Mouse (Mus musculus) bone marrow macrophage, adult 2 months (primary cell): ENCODE data around the gene Slc35b3. TPM values are rescaled to one million over a fixed set of nuclear protein-coding genes. Genes with fewer than 3 reads are reported as not detected.

Source experiments
- H3K27ac ChIP-seq: 2 replicates; pipeline ENCODE4 v1.5.1; 2012; ENCODE audit warnings: low read depth, low read length; ENCODE audit not compliant: insufficient read depth
- H3K4me1 ChIP-seq: 2 replicates; pipeline ENCODE4 v1.6.1; 2012; ENCODE audit warnings: low read length; ENCODE audit not compliant: control insufficient read depth, insufficient read depth
- H3K4me3 ChIP-seq: 2 replicates; pipeline ENCODE4 v1.5.1; 2012; ENCODE audit warnings: mild to moderate bottlenecking, low read length, moderate library complexity; ENCODE audit not compliant: insufficient read depth
- CTCF ChIP-seq: IDR thresholded peaks from 2 replicates; pipeline ENCODE4 v1.5.1; 2012; ENCODE audit warnings: low read depth, mild to moderate bottlenecking, low read length, moderate library complexity
- POLR2A ChIP-seq: IDR thresholded peaks from 2 replicates; pipeline ENCODE4 v1.6.1; 2012; ENCODE audit warnings: mild to moderate bottlenecking, low read depth, low read length, borderline replicate concordance
- polyA plus RNA-seq: library from polyadenylated mRNA; stranded (reverse); fragments of >200 nt; gene quantifications from 2 replicates; pipeline ENCODE4 v1.2.4, GENCODE M21; 2012; ENCODE audit not compliant: missing spikeins, insufficient read depth, insufficient read length

The Slc35b3 gene
- polyA plus RNA-seq, 1 experiment, result 18.9 TPM

- Histone ChIP-seq H3K4me3 (no peak overlapping the region), H3K4me1 (peaks cover 11% of the 10 kb centered on the region), H3K27ac (no peak overlapping the region)
- TF ChIP-seq POLR2A (no peak), CTCF (no peak)
These were observed 18.9 kb downstream of the Slc35b3 start for GRCm38 (mm10) chr13:38941786-38942185.

DNA sequence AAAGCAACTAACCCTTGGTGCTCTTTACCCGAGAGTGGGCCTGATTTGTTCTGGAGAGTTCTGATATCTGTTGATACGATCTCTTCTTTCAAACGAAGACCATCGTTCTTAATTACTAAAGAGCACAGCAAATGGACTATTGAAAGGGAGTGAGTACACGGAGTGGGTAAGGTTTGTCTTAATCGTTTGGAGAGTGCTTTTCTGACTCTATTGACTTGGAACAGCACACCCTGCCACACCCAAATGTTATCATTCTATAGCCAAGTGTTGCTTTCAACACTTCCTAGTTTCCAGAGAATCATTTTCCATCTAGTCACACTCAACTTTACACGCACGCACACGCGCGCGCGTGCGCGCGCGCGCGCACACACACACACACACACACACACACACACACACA lies 19.4 kb downstream of the Slc35b3 start:
- Histone ChIP-seq H3K4me3 (no peak overlapping the region), H3K4me1 (peaks cover 7% of the 10 kb centered on the region), H3K27ac (no peak overlapping the region)
- TF ChIP-seq POLR2A (no peak), CTCF (no peak)

DNA sequence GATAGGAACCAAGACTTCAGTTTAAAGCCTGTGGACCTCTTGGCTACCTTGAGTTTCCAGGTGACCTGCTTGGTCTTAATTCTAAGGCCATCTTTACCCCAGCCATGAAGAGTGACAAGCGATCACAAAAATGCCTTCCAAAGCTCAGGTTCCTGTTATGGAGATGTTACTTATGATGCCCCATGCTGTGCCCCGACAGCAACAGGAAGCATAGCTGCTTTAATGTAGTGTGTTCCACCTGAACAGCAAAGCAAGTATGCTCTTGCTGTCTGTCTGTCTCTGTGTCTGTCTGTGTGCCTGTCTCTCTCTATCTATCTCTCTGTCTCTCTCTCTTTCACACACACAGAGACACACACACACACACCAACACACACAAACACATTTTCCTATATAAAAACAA lies 22.2 kb downstream of the Slc35b3 start:
- H3K27ac ChIP-seq, result no peak overlapping the region
- TF ChIP-seq POLR2A, result no peak
- TF ChIP-seq CTCF, result no peak
- H3K4me1 ChIP-seq, result no peaks in the 10 kb centered on the region
- H3K4me3 ChIP-seq, result no peak overlapping the region

DNA sequence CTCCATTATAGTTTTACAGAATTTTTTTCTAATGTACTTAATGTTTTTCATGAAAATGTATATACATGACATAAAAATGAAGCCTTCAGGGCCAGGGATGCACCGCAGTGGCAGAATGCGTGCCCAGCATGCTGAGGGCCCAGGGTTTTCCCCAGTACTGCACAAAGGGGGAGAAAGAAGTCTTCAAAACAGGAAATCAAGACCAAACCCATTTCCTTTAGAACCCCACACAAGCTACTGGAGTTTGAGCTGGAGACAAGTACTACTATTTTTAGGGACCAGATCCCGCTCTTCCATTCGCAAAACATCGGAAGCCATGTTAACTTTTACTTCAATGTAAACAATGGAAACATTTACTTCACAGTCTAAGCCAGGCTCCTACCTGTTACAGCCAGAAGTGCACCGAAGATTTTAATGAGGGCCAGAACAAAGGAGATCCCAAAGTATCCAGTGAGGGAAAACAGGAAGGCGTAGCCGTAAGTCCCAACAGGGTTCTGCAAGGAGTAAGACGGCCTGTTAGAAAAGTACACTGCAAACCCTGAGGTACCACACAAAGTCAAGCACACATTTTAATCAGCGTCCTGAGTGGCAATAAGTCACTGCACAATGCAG lies 23.7 kb downstream of the Slc35b3 start:
- Histone ChIP-seq H3K27ac (no peak overlapping the region), H3K4me3 (no peak overlapping the region), H3K4me1 (no peaks in the 10 kb centered on the region)
- TF ChIP-seq POLR2A, result no peak
- TF ChIP-seq CTCF, result no peak

DNA sequence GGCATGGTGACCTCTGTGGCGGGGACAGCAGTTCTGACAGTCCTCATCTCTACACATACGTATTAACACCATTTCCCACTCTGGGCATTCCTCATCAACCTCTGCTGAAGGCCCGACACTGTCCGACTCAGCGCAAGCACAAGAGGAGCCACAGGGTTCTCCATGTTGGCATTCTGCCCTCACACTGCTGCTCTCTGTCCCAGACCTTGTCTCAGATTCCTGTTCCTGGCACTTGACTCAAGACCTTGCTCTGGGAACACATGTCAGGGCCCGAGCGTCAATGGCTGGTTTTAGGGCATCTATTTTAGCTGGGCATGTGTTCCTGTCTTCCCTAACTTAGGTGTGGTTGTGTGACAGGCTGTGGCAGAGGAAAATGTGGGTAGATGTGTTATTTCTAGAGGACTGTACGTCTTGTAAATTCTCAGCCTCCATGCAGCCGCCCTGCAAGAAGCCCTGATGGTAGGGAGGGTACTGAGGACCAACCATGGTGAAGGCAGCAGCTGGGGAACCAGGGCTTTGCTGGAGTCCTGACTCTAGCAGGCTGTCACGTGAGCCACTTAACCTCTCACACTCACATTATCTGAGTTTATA lies 24.7 kb downstream of the Slc35b3 start:
- no peak for TF ChIP-seq CTCF
- no peak overlapping the region for H3K4me3 ChIP-seq
- no peaks in the 10 kb centered on the region for H3K4me1 ChIP-seq
- no peak overlapping the region for H3K27ac ChIP-seq

DNA sequence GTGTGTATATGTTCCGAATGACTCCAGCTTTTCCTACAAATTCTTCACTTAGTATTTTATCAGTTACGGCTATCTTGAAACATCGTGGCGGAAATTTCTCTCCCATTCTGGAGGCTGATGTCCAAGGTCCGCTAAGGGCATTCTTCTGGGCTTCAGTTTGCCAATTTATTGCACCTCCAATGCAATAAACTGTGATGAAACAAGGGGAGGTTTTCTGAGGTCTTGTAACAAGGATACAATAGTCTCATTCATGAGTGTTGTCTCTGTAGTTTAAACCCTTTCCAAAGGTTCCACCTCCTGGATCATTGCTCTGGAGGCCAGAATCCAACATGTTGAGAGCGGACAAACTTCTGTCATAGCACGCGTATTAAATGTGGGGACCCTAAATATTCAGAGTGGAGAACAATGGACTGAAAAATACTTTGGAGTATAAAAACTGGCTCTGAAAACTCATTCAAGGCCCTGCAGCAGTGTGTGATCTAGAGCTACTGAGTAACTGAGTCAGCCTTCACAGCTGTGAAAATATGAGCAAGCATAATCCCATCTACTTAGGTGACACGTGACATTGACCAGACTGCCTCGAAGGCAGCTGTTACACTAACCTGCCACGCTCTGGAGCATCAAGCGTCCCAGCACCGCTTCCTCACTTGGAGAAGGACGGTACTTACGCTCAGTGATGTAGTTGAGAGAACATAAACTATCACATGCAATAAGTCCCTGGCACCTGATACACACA lies 30.7 kb downstream of the Slc35b3 start:
- no peak overlapping the region for H3K27ac ChIP-seq
- TF ChIP-seq CTCF (no peak), POLR2A (no peak)
- no peak overlapping the region for H3K4me3 ChIP-seq
- no peaks in the 10 kb centered on the region for H3K4me1 ChIP-seq

- H3K27ac ChIP-seq, result no peak overlapping the region
- no peak for TF ChIP-seq CTCF
- no peak for TF ChIP-seq POLR2A
These were observed 38.0 kb downstream of the Slc35b3 start for GRCm38 (mm10) chr13:38922676-38923075.

DNA sequence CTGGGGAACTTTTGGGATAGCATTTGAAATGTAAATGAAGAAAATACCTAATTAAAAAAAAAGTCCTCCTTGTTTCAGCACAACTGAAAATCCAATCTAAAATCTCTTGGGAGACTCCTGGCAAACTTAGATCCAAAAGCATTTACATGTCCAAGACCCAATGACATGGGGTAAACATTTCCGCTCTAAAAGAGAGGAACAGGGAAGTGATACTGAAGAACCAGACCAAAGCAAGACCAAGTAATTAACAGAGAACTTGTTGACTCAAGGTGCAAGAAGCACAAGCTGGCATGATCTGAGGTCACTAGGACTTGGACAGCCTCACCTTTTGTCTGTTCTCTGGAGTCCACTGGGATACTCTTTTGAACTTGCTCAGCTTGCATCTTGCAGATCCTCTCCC lies 39.4 kb downstream of the Slc35b3 start:
- Histone ChIP-seq H3K4me3 (no peak overlapping the region), H3K4me1 (no peaks in the 10 kb centered on the region), H3K27ac (no peak overlapping the region)
- TF ChIP-seq CTCF, result no peak
- TF ChIP-seq POLR2A, result no peak

More at GRCm38 (mm10) chr13:38922676-38923075, 38.0 kb downstream of the Slc35b3 start:
- H3K4me3 ChIP-seq, result no peak overlapping the region
- H3K4me1 ChIP-seq, result no peaks in the 10 kb centered on the region

DNA sequence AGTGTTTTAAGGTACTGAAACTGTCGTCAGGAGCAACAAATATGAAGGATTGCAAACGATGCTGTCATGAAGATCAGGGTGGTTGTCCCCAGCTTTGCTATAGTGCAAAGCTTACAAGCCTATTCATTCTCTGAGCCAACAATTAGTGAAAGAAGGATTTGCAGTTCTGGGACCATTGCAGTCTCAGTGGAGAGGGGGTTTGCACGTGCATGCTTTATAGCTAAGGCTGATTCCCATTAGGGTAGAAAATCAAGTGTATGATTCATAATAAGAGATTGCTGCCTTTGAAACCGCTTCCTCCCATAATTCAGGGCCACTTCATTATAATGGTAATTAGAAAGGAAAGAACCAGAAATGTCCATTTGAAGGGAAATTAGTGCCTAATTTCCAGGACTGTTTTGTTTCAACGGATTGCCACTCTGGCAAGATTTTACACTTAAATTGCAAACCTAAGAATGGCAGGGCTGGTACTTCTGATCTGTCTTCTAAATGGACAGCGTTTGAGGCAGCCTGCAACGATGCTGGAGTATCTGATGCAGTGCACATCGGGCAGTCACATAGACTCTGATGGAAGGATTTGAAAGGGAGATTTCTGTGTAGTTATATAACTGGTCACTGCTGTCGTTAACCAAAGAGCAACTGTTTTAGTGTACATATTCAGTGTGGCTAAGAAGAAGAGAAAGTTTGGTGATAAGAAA lies 42.3 kb downstream of the Slc35b3 start:
- Histone ChIP-seq H3K4me3 (no peak overlapping the region), H3K4me1 (no peaks in the 10 kb centered on the region), H3K27ac (no peak overlapping the region)
- TF ChIP-seq POLR2A (no peak), CTCF (no peak)

DNA sequence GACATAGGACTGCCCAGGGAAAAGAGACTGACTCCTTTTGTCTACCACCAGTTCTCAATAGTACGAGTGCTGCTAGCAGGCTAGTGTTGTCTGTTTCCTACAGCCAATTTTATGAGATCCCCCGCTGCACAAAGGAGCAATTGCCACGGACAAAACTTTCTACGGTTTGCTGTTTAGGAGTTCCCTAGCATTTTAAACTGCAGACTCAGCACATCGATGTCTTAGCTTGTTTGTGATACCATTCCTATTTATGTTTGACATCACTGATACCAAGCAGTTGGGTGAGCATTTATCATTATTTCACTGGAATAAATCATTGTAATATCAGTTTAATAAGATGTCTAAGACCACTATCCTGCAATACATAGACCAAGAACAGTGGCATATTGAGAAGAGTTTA lies 43.1 kb downstream of the Slc35b3 start:
- no peaks in the 10 kb centered on the region for H3K4me1 ChIP-seq
- H3K27ac ChIP-seq, result no peak overlapping the region
- no peak for TF ChIP-seq CTCF
- TF ChIP-seq POLR2A, result no peak
- no peak overlapping the region for H3K4me3 ChIP-seq
